Mouse (Mus musculus) heart, postnatal 25 days (tissue): Measurements from ENCODE around the gene Sumo1. TPM values are rescaled to one million over a fixed set of nuclear protein-coding genes. Genes with fewer than 3 reads are reported as not detected.
"Not testable (repeated sequence)": the region's sequence is repeated elsewhere in the genome, so short reads cannot be mapped to it uniquely, and the experiment has no call there.

Source experiments
- DNase-seq: peaks from one replicate; pipeline ENCODE4 v3.0.0; 2022; ENCODE audit warnings: low spot score
- intact Hi-C: fragments of 180-260 bp; cut with DNase I; formaldehyde crosslinking; loops from one replicate; pipeline ENCODE4 v1.15.1; 2025
- total RNA-seq, 2 experiments: library from RNA; stranded (reverse); gene quantifications; 2 replicates each; pipeline ENCODE4 v1.2.3; 2021

The Sumo1 gene
- total RNA-seq, 2 experiments from 2014 or later: 58.5 to 59.6 TPM

GRCm38 (mm10) chr1:59642488-59642887 is 28.1 kb downstream of the Sumo1 start:
- intact Hi-C loops: no loop called here
- DNase-seq: no peak

DNA sequence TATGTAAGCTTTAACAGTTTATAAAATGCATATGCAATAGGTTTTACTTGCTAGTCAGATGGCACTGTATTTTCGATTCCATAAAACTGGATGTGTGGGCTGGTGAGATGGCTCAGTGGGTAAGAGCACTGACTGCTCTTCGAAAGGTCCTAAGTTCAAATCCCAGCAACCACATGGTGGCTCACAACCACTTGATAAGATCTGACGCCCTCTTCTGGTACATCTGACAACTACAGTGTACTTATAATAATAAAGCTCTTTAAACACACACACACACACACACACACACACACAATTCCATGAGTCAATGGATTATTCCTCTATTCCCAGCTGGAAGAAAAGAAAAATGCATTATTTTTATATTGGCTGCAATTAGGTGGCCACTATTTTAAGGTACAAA is 32.3 kb downstream of the Sumo1 start:
- intact Hi-C loops: no loop called here
- no peak for DNase-seq

DNA sequence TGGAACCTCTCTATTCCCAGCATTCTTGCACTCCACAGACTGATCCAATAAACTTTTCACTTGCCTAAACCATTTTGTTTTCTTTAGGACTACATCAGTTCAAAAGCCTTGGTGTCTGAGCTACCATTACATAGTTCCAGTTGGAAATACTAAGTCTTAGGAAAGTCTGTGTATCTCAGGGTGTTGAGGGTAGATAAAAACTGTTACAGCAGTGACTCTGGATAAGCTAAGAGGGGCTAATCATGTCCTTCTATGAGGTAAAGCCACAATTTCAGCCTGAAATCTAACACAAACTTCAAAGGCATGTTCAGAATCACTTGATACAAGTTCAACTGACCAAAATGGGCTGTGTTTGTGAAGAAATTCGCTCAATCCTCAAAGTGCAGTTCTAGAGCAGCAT is 34.3 kb downstream of the Sumo1 start:
- DNase-seq: no peak
- intact Hi-C loops: no loop called here

DNA sequence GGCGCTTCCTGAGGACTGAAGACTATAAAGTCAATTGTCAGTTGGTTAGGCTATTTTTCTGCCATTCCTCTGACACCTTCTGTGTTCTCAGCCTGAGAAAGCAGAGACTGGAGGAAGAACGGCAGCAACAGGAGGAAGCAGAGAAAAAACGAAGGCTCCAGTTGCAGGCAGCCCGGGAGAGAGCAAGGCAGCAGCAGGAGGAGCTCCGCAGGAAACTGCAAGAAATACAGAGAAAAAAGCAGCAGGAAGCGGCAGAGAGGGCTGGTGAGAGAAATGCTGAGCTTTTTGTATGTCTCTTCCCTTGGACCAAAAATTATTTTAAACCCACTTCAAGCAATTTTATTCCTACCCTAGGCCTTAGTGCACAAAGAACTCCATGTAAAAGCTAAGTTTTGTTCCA is 37.6 kb downstream of the Sumo1 start:
- no peak for DNase-seq
- intact Hi-C loops: no loop called here

DNA sequence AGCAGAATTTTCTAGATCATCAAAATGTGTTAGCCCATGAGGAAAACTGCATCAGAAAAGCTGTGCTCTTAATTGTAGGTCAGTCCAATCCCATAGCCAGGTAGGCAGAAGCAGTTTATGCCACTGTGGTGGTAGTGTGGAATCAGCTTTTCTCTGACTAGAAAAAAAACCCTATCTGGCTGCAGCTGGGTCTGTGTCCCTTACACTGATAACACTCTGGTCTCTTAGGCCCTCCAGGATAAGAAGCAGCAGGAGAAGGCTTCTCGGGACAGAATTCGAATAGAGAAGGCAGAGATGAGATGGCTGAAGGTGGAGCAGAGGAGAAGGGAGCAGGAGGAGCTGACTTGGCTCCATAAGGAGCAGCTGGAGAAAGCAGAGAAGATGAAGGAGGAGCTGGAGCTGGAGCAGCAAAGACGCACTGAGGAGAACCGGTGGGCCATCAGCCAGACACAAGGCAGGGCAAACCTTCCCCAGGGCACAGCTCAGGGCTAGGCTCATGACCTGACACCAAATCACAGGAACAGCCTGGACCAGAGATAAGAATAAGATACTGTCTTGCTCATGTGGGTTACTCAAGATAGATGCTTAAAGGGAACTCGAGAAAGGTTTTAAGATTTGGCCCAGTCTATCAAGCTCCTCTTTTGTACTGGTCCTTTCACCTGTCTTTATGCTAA is 38.5 kb downstream of the Sumo1 start:
- DNase-seq: no peak
- intact Hi-C loops: no loop called here

GRCm38 (mm10) chr1:59630356-59630755 is 40.3 kb downstream of the Sumo1 start:
- intact Hi-C loops, DNase-seq: not testable (repeated sequence)

- intact Hi-C loops: no loop called here
- DNase-seq: no peak
These were observed 41.4 kb downstream of the Sumo1 start for GRCm38 (mm10) chr1:59629194-59629593.

DNA sequence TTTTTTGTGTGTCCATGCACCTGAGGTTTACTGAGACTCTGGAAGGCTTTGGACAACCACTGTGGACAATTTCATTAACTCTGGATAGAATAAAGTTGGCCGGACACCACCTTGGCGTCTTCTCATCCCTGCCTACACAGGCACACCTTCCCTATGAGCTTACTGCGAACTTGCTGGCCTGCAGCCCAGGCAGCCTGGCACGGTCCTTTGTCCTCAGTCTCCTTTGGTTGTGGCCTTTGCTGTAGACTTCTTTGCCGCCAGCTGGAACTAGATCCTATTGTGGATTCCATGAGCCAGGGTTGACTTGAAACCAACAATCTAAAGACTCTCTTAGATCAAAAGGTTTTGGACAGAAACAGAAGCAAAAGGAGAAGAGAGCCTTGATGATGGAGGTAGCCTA is 45.2 kb downstream of the Sumo1 start:
- no peak for DNase-seq
- intact Hi-C loops: no loop called here

GRCm38 (mm10) chr1:59623325-59624017 is 47.2 kb downstream of the Sumo1 start:
- intact Hi-C loops: loop anchor here (1.0 to 2.0 kb wide), 3 partner anchors 39 to 376 kb away; no protein-coding TSS in a partner anchor
- no peak for DNase-seq

DNA sequence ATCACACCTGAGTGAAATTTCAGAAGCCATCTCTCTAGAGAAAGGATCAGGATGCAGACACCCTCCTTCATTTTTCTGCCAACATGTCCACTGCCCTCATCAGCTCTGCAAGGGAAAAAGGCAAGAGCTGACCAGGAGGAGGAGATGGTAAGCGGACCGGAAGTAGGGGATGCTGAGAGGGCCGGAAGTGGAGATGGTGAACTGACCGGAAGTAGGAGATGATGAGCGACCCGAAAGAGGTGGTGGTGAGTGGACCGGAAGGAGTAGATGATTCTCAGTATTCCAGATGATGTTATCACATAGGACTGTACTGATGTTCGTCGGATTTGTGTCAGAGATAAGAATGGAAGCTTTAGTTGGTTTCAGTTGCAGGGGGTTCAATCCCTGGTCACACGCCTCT is 51.4 kb downstream of the Sumo1 start:
- DNase-seq: no peak
- intact Hi-C loops: no loop called here

GRCm38 (mm10) chr1:59615021-59615420 is 55.6 kb downstream of the Sumo1 start:
- intact Hi-C loops: no loop called here
- DNase-seq: no peak

GRCm38 (mm10) chr1:59613795-59614194 is 56.8 kb downstream of the Sumo1 start:
- no peak for DNase-seq
- intact Hi-C loops: no loop called here

- DNase-seq: no peak
- intact Hi-C loops: no loop called here
These were observed 59.7 kb downstream of the Sumo1 start for GRCm38 (mm10) chr1:59610929-59611328.

GRCm38 (mm10) chr1:59609896-59610295 is 60.7 kb downstream of the Sumo1 start:
- intact Hi-C loops: no loop called here
- no peak for DNase-seq

- intact Hi-C loops: no loop called here
These were observed 61.2 kb downstream of the Sumo1 start for GRCm38 (mm10) chr1:59609458-59609857.

GRCm38 (mm10) chr1:59608920-59609319 is 61.7 kb downstream of the Sumo1 start:
- intact Hi-C loops: no loop called here
- DNase-seq: no peak

More at GRCm38 (mm10) chr1:59609458-59609857, 61.2 kb downstream of the Sumo1 start:
- no peak for DNase-seq

DNA sequence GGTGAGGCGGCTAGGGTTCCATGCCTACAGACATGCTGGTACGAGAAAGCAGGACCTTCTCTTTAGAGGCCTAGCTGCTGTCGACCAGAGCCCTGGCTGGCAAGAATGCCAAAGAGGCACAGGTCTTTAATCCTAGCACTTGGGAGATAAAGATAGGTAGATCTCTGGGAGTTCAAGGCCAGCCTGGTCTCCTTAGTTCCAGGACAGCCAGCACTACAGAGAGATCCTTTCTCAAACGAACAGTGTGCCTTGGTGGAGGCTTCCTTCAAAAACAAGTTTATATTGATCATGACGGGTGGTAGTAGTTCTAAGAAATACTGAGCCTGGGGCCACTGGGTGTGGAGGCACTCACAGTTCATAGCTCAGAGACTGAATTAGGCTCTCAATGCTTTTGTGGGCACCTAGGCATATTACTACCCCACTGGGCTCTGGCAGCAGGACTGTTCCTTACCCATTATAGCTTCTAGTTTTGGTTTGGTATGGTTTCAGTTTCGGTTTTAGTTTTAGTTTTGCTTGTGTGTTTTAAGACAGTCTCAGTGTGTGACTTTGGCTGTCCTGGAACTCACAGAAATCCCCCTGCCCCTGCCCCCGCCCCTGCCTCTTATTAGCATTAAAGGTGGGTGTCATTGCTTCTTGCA is 62.4 kb downstream of the Sumo1 start:
- intact Hi-C loops: no loop called here
- DNase-seq: no peak

- intact Hi-C loops: no loop called here
- DNase-seq: no peak
These were observed 63.6 kb downstream of the Sumo1 start for GRCm38 (mm10) chr1:59607071-59607470.

GRCm38 (mm10) chr1:59606479-59606878 is 64.2 kb downstream of the Sumo1 start:
- intact Hi-C loops: no loop called here
- no peak for DNase-seq

DNA sequence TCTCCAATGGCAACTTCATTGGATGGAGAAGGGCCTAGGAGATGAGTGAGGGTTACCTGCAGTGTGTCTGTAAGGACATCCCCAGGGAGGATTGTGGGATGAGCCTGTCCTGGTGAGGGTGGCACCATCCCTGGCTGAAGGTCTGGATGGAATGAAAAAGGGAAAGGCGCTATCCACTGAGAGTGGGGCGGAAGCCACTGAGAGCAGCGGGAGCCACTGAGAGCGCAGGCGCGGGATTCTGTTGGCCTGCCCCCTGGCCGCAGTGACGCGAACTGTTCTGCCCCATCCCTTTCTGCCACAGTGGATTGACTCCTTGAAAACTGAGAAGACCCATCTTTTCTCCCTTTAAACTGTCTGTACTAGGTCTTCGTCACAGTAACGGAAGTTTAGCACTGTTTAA is 66.7 kb downstream of the Sumo1 start:
- no peak for DNase-seq
- intact Hi-C loops: no loop called here

DNA sequence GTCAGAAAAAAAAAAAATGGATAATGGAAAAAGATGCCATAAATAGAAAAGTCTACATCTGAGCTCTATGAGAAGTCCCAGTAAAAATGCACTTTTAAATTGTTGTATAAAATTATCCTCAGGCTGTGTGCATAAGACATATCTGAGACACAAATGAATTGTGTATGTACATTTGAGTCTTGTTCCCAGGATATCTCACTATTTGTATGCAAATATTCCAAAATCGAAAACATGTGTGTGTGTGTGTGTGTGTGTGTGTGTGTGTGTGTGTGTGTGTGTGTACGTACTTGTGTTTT is 67.3 kb downstream of the Sumo1 start:
- intact Hi-C loops: no loop called here
- no peak for DNase-seq
